Mouse (Mus musculus): ENCODE measurements around the gene Ankrd33. TPM values are rescaled to one million over a fixed set of nuclear protein-coding genes. Genes with fewer than 3 reads are reported as not detected.
"Not testable (repeated sequence)": the region's sequence is repeated elsewhere in the genome, so short reads cannot be mapped to it uniquely, and the experiment has no call there.

The Ankrd33 gene
- total and polyA plus RNA-seq, 3 experiments, result not detected

GRCm38 (mm10) chr15:101103605-101104304 lies 11.8 kb upstream of the Ankrd33 start:
- peaks cover 73% of the 10 kb centered on the region for H3K9me3 ChIP-seq (replicated peaks)
- no peak for DNase-seq (ENCODE audit: low spot score)
- no peaks in the 10 kb centered on the region for H3K27me3 ChIP-seq (ENCODE audit: insufficient read depth, low read length)
- no peaks in the 10 kb centered on the region for H3K36me3 ChIP-seq (replicated peaks)
- no peak overlapping the region for H3K4me3 ChIP-seq (ENCODE audit: low read depth, low read length)
- no peak for TF ChIP-seq GATA2 (IDR thresholded peaks at IDR 0.05; ENCODE audit: borderline replicate concordance, low read depth, low read length)
- TF ChIP-seq CTCF (IDR thresholded peaks at IDR 0.05; ENCODE audit: low read depth, low read length), result no peak
- TF ChIP-seq GATA1 (IDR thresholded peaks at IDR 0.05; ENCODE audit: borderline replicate concordance, low read length), result no peak
- no peaks in the 10 kb centered on the region for H3K4me1 ChIP-seq (ENCODE audit: insufficient read depth, low read depth, low read length)
- ATAC-seq (ENCODE audit: extremely low read depth, insufficient number of reproducible peaks, low FRiP score, poor library complexity, severe bottlenecking), result no peak

GRCm38 (mm10) chr15:101105496-101105994 lies 10.0 kb upstream of the Ankrd33 start:
- no peak overlapping the region for H3K4me3 ChIP-seq (ENCODE audit: low read depth, low read length)
- H3K4me1 ChIP-seq (ENCODE audit: insufficient read depth, low read depth, low read length), result no peaks in the 10 kb centered on the region
- H3K27me3 ChIP-seq (ENCODE audit: insufficient read depth, low read length), result no peaks in the 10 kb centered on the region
- H3K9me3 ChIP-seq (replicated peaks), result peaks cover 73% of the 10 kb centered on the region
- ATAC-seq (ENCODE audit: extremely low read depth, insufficient number of reproducible peaks, low FRiP score, poor library complexity, severe bottlenecking) (no peak), DNase-seq (ENCODE audit: low spot score) (no peak)
- H3K36me3 ChIP-seq (replicated peaks), result no peaks in the 10 kb centered on the region
- TF ChIP-seq GATA2 (IDR thresholded peaks at IDR 0.05; ENCODE audit: borderline replicate concordance, low read depth, low read length) (no peak), GATA1 (IDR thresholded peaks at IDR 0.05; ENCODE audit: borderline replicate concordance, low read length) (no peak), CTCF (IDR thresholded peaks at IDR 0.05; ENCODE audit: low read depth, low read length) (no peak), TAL1 (conservative IDR thresholded peaks at IDR 0.05; ENCODE audit: low read depth, low read length) (no peak), POLR2AphosphoS5 (IDR thresholded peaks at IDR 0.05; ENCODE audit: insufficient replicate concordance, low read depth, low read length) (no peak)

- no peaks in the 10 kb centered on the region for H3K27me3 ChIP-seq (ENCODE audit: insufficient read depth, low read length)
- H3K4me3 ChIP-seq (ENCODE audit: low read depth, low read length), result no peak overlapping the region
- H3K9me3 ChIP-seq (replicated peaks), result peaks cover 71% of the 10 kb centered on the region
- H3K4me1 ChIP-seq (ENCODE audit: insufficient read depth, low read depth, low read length), result no peaks in the 10 kb centered on the region
- ATAC-seq (ENCODE audit: extremely low read depth, insufficient number of reproducible peaks, low FRiP score, poor library complexity, severe bottlenecking) (no peak), DNase-seq (ENCODE audit: low spot score) (no peak)
- TF ChIP-seq CTCF (IDR thresholded peaks at IDR 0.05; ENCODE audit: low read depth, low read length), result no peak
- TF ChIP-seq TAL1 (conservative IDR thresholded peaks at IDR 0.05; ENCODE audit: low read depth, low read length), result no peak
- no peak for TF ChIP-seq GATA1 (IDR thresholded peaks at IDR 0.05; ENCODE audit: borderline replicate concordance, low read length)
- no peak for TF ChIP-seq POLR2AphosphoS5 (IDR thresholded peaks at IDR 0.05; ENCODE audit: insufficient replicate concordance, low read depth, low read length)
- no peak for TF ChIP-seq GATA2 (IDR thresholded peaks at IDR 0.05; ENCODE audit: borderline replicate concordance, low read depth, low read length)
- H3K36me3 ChIP-seq (replicated peaks), result no peaks in the 10 kb centered on the region
Observed at GRCm38 (mm10) chr15:101106011-101106410, 9.5 kb upstream of the Ankrd33 start.

- no peak for DNase-seq (ENCODE audit: low spot score)
- Histone ChIP-seq H3K27me3 (ENCODE audit: insufficient read depth, low read length) (no peaks in the 10 kb centered on the region), H3K4me1 (ENCODE audit: insufficient read depth, low read depth, low read length) (no peaks in the 10 kb centered on the region), H3K9me3 (replicated peaks) (peaks cover 74% of the 10 kb centered on the region), H3K36me3 (replicated peaks) (no peaks in the 10 kb centered on the region), H3K4me3 (ENCODE audit: low read depth, low read length) (no peak overlapping the region)
- ATAC-seq (ENCODE audit: extremely low read depth, insufficient number of reproducible peaks, low FRiP score, poor library complexity, severe bottlenecking), result no peak
- TF ChIP-seq CTCF (IDR thresholded peaks at IDR 0.05; ENCODE audit: low read depth, low read length) (no peak), GATA1 (IDR thresholded peaks at IDR 0.05; ENCODE audit: borderline replicate concordance, low read length) (no peak), POLR2AphosphoS5 (IDR thresholded peaks at IDR 0.05; ENCODE audit: insufficient replicate concordance, low read depth, low read length) (no peak), TAL1 (conservative IDR thresholded peaks at IDR 0.05; ENCODE audit: low read depth, low read length) (no peak), GATA2 (IDR thresholded peaks at IDR 0.05; ENCODE audit: borderline replicate concordance, low read depth, low read length) (no peak)
Observed at GRCm38 (mm10) chr15:101107906-101108671, 7.5 kb upstream of the Ankrd33 start.

GRCm38 (mm10) chr15:101113176-101113575 lies 2.4 kb upstream of the Ankrd33 start:
- no peak for TF ChIP-seq GATA2 (IDR thresholded peaks at IDR 0.05; ENCODE audit: borderline replicate concordance, low read depth, low read length)
- ATAC-seq (ENCODE audit: extremely low read depth, insufficient number of reproducible peaks, low FRiP score, poor library complexity, severe bottlenecking) (no peak), DNase-seq (ENCODE audit: low spot score) (no peak)
- no peaks in the 10 kb centered on the region for H3K4me1 ChIP-seq (ENCODE audit: insufficient read depth, low read depth, low read length)
- no peaks in the 10 kb centered on the region for H3K36me3 ChIP-seq (replicated peaks)
- H3K4me3 ChIP-seq (ENCODE audit: low read depth, low read length), result no peak overlapping the region
- peaks cover 70% of the 10 kb centered on the region for H3K9me3 ChIP-seq (replicated peaks)
- no peaks in the 10 kb centered on the region for H3K27me3 ChIP-seq (ENCODE audit: insufficient read depth, low read length)

GRCm38 (mm10) chr15:101113778-101114177 lies 1.8 kb upstream of the Ankrd33 start:
- peaks cover 71% of the 10 kb centered on the region for H3K9me3 ChIP-seq (replicated peaks)
- not testable (repeated sequence) for H3K27me3 ChIP-seq (ENCODE audit: insufficient read depth, low read length); H3K4me3 ChIP-seq (ENCODE audit: low read depth, low read length); H3K4me1 ChIP-seq (ENCODE audit: insufficient read depth, low read depth, low read length); H3K36me3 ChIP-seq (replicated peaks); DNase-seq (ENCODE audit: low spot score); ATAC-seq (ENCODE audit: extremely low read depth, insufficient number of reproducible peaks, low FRiP score, poor library complexity, severe bottlenecking)

Measured in G1E (cell line).